Mouse (Mus musculus) E14TG2a.4 (cell line): ENCODE results near the gene Sh3gl2.
A peak's percentile ranks its signal among the peaks of the same experiment; 100 is the strongest.

Experiments used
- H3K27me3 ChIP-seq: 2 replicates; pipeline ENCODE4 v1.6.1; 2014; ENCODE audit warnings: low read length, control low read depth; ENCODE audit not compliant: insufficient read depth
- H3K36me3 ChIP-seq: 2 replicates; pipeline ENCODE4 v1.6.1; 2014; ENCODE audit warnings: low read length, control low read depth; ENCODE audit not compliant: insufficient read depth
- H3K4me1 ChIP-seq: replicated peaks from 2 replicates; pipeline ENCODE4 v1.6.1; 2014; ENCODE audit warnings: low read depth, low read length, control low read depth
- H3K4me3 ChIP-seq: replicated peaks from 2 replicates; pipeline ENCODE4 v1.5.1; 2014; ENCODE audit warnings: mild to moderate bottlenecking, low read length
- H3K9me3 ChIP-seq: 2 replicates; pipeline ENCODE4 v1.6.1; 2014; ENCODE audit warnings: low read length, control low read depth
- CTCF ChIP-seq: conservative IDR thresholded peaks from 2 replicates; pipeline ENCODE4 v1.5.1; 2014; ENCODE audit warnings: low read length
- NANOG ChIP-seq: IDR thresholded peaks from 2 replicates; pipeline ENCODE4 v1.6.1; 2014; ENCODE audit warnings: borderline replicate concordance, low read length, mixed read lengths
- POU5F1 ChIP-seq: IDR thresholded peaks from 2 replicates; pipeline ENCODE4 v1.6.1; 2014; ENCODE audit warnings: low read length, borderline replicate concordance

Sh3gl2 gene

DNA sequence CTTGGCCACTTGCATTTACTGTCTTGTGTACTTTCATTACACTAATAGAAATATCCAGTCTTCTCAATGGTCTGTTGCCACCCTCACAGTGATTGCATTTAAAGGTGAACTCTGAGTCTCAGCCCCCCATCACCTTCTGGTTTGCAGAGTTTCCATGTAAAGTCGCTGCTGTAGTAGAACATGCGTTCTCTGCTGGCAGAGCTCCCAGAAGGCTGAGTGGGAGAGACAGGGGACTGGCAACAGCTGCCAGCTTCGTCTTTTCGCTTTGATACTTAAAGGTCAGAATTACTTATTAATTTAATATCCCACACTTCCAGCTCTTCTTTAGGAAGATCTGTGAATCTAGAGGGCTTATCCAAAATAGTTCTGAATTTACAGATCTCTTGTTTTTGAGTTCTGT is 8.7 kb upstream of the Sh3gl2 start:
- H3K27me3 ChIP-seq, result peaks cover 4% of the 10 kb centered on the region; the same call in 1 of the 2 replicates
- H3K36me3 ChIP-seq, result no peaks in the 10 kb centered on the region
- no peak overlapping the region for H3K4me3 ChIP-seq
- no peak for TF ChIP-seq NANOG
- TF ChIP-seq CTCF, result no peak
- no peak for TF ChIP-seq POU5F1
- peaks cover 11% of the 10 kb centered on the region for H3K9me3 ChIP-seq
- no peaks in the 10 kb centered on the region for H3K4me1 ChIP-seq

DNA sequence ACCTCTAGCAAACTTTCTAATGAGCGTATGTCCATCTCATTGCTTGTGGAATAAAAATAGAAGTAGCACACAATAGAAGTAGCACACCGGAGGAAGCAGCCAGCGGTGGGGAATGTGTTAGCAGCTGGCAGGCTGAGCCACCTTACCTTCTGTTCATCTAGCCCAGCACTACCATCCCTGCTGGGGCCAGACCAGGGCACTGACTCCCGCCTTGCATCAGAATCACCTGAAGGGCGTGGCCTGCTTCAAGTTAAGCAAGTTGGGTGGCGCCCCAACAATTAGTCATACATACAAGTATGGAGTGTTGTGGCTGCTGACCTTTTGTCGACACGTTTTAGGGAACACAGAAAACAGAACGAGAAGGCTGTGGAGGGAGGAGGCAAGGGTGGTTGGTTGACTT is 6.5 kb upstream of the Sh3gl2 start:
- Histone ChIP-seq H3K4me1 (no peaks in the 10 kb centered on the region), H3K4me3 (no peak overlapping the region), H3K27me3 (peaks cover 19% of the 10 kb centered on the region), H3K9me3 (peaks cover 18% of the 10 kb centered on the region), H3K36me3 (no peaks in the 10 kb centered on the region)
- TF ChIP-seq POU5F1 (no peak), NANOG (no peak), CTCF (no peak)

GRCm38 (mm10) chr4:85202582-85202981 is 2.3 kb upstream of the Sh3gl2 start:
- peaks cover 17% of the 10 kb centered on the region for H3K9me3 ChIP-seq
- no peaks in the 10 kb centered on the region for H3K36me3 ChIP-seq
- H3K27me3 ChIP-seq, result peaks cover 30% of the 10 kb centered on the region
- peaks cover 29% of the 10 kb centered on the region for H3K4me1 ChIP-seq
- H3K4me3 ChIP-seq, result no peak overlapping the region
- TF ChIP-seq NANOG (no peak), POU5F1 (no peak), CTCF (no peak)

DNA sequence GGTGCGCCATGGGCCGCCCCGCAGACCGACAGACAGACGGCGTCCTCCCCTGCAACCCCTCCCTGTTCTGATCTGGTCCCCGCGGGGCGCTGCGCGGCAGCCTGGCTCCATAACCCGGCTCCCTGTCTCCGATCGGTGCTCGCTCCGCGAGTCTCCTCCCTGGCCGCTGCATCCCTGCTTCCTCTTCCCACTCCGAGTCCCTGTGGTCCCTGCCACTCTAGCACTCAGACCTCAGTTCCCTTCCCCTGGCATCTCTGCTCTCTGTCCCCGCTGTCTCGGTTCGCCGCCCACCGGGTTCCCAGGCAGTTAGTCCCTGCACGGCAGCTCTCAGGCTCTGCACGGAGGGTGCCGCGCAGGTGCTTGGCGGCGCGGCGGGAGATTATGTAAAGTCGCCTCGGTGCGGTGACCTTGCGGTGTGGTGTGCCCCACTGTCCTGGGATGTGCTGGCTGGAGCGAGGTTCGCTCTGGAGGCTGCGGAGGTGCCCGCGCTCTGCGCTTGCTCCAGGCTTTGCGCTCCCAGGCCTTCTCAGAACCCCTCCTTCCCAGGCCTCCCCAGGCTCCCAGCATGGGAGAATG is 798 bp downstream of the Sh3gl2 start:
- H3K4me3 ChIP-seq, result peak overlapping the region; percentile 91
- H3K27me3 ChIP-seq, result peaks cover 26% of the 10 kb centered on the region
- TF ChIP-seq POU5F1 (no peak), NANOG (no peak), CTCF (no peak)
- H3K4me1 ChIP-seq, result peaks cover 58% of the 10 kb centered on the region
- peaks cover 4% of the 10 kb centered on the region; the same call in 1 of the 2 replicates for H3K36me3 ChIP-seq
- peaks cover 6% of the 10 kb centered on the region; the same call in 1 of the 2 replicates for H3K9me3 ChIP-seq

DNA sequence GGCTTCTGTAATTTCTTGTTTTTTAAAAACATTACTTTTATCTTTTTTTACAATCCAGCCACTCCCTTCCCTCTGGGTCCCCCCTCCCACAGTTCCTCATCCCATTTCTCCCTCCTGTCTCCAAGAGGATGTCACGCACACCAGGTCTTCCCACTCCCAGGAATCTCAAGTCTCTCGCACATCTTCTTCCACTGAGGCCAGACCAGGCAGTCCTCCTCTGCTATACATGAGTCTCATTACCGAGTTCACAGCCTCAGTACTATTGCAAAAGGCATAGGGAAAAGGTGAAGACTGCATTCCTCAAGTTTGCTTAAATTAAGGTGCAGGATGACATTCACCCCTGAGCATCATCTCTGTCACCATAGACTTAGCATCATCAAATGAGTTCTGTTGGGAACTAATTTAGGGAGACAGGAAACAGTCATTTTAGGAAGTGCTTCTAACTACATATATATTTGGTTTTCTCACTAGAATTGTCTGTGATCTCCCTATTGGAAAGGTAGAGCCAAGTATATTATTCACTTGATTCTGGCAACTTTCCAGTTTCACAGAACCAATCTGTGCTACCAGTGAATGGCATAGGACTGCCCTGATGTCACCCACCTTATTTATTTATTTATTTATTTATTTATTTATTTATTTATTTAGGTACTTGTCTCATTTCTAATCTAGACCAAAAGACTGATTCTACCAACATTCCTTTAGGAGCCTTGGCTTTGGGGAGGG is 1.9 kb downstream of the Sh3gl2 start:
- peaks cover 69% of the 10 kb centered on the region for H3K4me1 ChIP-seq
- H3K4me3 ChIP-seq, result peak overlapping the region; percentile 91; the same call in 1 of the 2 replicates
- H3K9me3 ChIP-seq, result peaks cover 6% of the 10 kb centered on the region; the same call in 1 of the 2 replicates
- peaks cover 26% of the 10 kb centered on the region for H3K27me3 ChIP-seq
- no peak for TF ChIP-seq CTCF
- TF ChIP-seq NANOG, result no peak
- no peak for TF ChIP-seq POU5F1
- peaks cover 4% of the 10 kb centered on the region; the same call in 1 of the 2 replicates for H3K36me3 ChIP-seq

DNA sequence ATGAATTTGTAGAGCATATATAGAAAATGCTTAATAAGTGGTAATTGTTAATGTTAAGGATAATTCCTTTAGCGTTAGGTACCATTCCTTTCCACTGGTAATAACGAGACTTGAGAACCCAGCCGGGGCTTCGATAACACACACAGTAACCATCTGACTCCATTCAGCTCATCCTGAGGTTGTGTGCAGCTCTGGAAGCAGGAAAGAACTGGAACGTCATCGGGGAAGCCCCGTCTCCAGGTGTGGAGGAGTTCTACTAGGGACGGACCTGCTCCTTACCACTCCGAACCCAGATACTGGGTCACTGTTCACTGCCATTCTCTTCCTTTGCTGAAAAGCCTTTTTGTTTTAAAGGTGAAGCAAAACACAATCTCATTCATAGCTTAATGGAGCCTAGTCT is 2.6 kb downstream of the Sh3gl2 start:
- Histone ChIP-seq H3K9me3 (peaks cover 6% of the 10 kb centered on the region; the same call in 1 of the 2 replicates), H3K4me3 (peak overlapping the region; percentile 37), H3K4me1 (peaks cover 75% of the 10 kb centered on the region), H3K27me3 (peaks cover 20% of the 10 kb centered on the region), H3K36me3 (peaks cover 5% of the 10 kb centered on the region)
- TF ChIP-seq POU5F1 (no peak), CTCF (no peak), NANOG (no peak)

DNA sequence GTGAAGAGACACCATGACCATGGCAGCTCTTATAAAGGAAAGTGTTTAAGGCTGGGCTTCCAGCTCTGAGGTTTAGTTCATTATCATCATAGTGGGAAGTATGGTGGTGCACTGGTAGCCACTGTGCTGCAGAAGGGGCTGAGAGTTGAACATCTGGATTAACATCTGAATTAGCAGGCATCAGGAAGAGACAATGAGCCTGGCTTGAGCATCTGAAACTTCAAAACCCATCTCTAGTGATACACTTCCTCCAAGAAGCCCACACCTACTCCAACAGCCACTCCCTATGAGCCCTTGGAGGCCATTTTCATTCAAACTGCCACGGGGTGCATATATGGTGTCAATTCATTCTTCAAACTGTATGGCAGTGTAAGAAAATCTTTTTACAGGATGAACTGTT is 3.6 kb downstream of the Sh3gl2 start:
- peaks cover 78% of the 10 kb centered on the region for H3K4me1 ChIP-seq
- peak overlapping the region; percentile 37; the same call in 1 of the 2 replicates for H3K4me3 ChIP-seq
- peaks cover 10% of the 10 kb centered on the region for H3K27me3 ChIP-seq
- peaks cover 10% of the 10 kb centered on the region for H3K36me3 ChIP-seq
- no peak for TF ChIP-seq CTCF
- peak; percentile 45; the same call in 1 of the 2 replicates for TF ChIP-seq POU5F1
- peak; percentile 89 for TF ChIP-seq NANOG
- no peaks in the 10 kb centered on the region for H3K9me3 ChIP-seq

GRCm38 (mm10) chr4:85210953-85211352 is 6.0 kb downstream of the Sh3gl2 start:
- TF ChIP-seq CTCF, result no peak
- no peak for TF ChIP-seq NANOG
- TF ChIP-seq POU5F1, result no peak
- no peak overlapping the region for H3K4me3 ChIP-seq
- no peaks in the 10 kb centered on the region for H3K9me3 ChIP-seq
- H3K27me3 ChIP-seq, result no peaks in the 10 kb centered on the region
- H3K4me1 ChIP-seq, result peaks cover 82% of the 10 kb centered on the region
- peaks cover 17% of the 10 kb centered on the region for H3K36me3 ChIP-seq
